In genomic region chr1:24901278-24901677, GRCm38 (mm10) we compare ENCODE assay signal across 9 mouse cellular contexts.
DNase-seq lines count a peak whose midpoint lies in the region; ATAC-seq and TF ChIP-seq lines count a peak whose summit lies in the region.
"Had no signal": no experiment of that assay in that cellular context is flagged by ENCODE, and none has a peak within 500 bp of the region (broad histone marks: within the 10 kb centered on the region; RNA-seq: fewer than 3 reads in every experiment).

No protein-coding gene starts in this region.

- H3K9ac ChIP-seq in midbrain, embryonic 11.5 days (ENCODE audit: low read length): no peak overlapping the region
- no peak overlapping the region for H3K9ac ChIP-seq in midbrain, embryonic 16.5 days (ENCODE audit: low read depth, low read length)
- no peak overlapping the region for H3K9ac ChIP-seq in kidney, postnatal 0 days (ENCODE audit: low read depth, low read length)
- H3K9ac ChIP-seq in limb, embryonic 11.5 days (ENCODE audit: low read length): no peak overlapping the region
- H3K9ac ChIP-seq: lung, embryonic 15.5 days had no signal

- H3K36me3 ChIP-seq in midbrain, embryonic 11.5 days (ENCODE audit: control insufficient read depth, insufficient read depth, low read length): no peaks in the 10 kb centered on the region
- H3K36me3 ChIP-seq in midbrain, embryonic 16.5 days (ENCODE audit: control insufficient read depth, insufficient read depth, low read length): no peaks in the 10 kb centered on the region
- no peaks in the 10 kb centered on the region for H3K36me3 ChIP-seq in kidney, postnatal 0 days (ENCODE audit: insufficient read depth, low read length)
- H3K36me3 ChIP-seq in limb, embryonic 11.5 days (ENCODE audit: control insufficient read depth, insufficient read depth, low read length): no peaks in the 10 kb centered on the region
- H3K36me3 ChIP-seq in small intestine, adult 2 months (ENCODE audit: control insufficient read depth, insufficient read depth, low read length): no peaks in the 10 kb centered on the region
- no peaks in the 10 kb centered on the region for H3K36me3 ChIP-seq in heart, embryonic 10.5 days
- H3K36me3 ChIP-seq: lung, embryonic 15.5 days had no signal

- no peak overlapping the region for H3K4me3 ChIP-seq in midbrain, embryonic 11.5 days (ENCODE audit: low read depth, low read length)
- no peak overlapping the region for H3K4me3 ChIP-seq in midbrain, embryonic 16.5 days (ENCODE audit: low read depth, low read length)
- no peak overlapping the region for H3K4me3 ChIP-seq in kidney, postnatal 0 days (replicated peaks; ENCODE audit: low read depth, low read length)
- H3K4me3 ChIP-seq in limb, embryonic 11.5 days (ENCODE audit: low read depth, low read length): no peak overlapping the region
- H3K4me3 ChIP-seq in small intestine, adult 2 months (ENCODE audit: low read depth, low read length): no peak overlapping the region
- no peak overlapping the region for H3K4me3 ChIP-seq in heart, embryonic 10.5 days
- H3K4me3 ChIP-seq: lung, embryonic 15.5 days had no signal

- WGBS in midbrain, embryonic 11.5 days: 32% methylated on average over 2 of the region's 2 CpGs
- 40% methylated on average over 2 of the region's 2 CpGs for WGBS in midbrain, embryonic 16.5 days
- 40% methylated on average over 2 of the region's 2 CpGs for WGBS in kidney, postnatal 0 days
- WGBS in limb, embryonic 11.5 days: 39% methylated on average over 2 of the region's 2 CpGs
- WGBS in small intestine, adult 2 months: 37% methylated on average over 2 of the region's 2 CpGs
- WGBS in heart, embryonic 10.5 days: 25% methylated on average over 2 of the region's 2 CpGs

- peak; percentile 52; the same call in 1 of the 2 replicates for ATAC-seq in midbrain, embryonic 11.5 days (ENCODE audit: low FRiP score)
- ATAC-seq in midbrain, embryonic 16.5 days: no peak
- ATAC-seq in kidney, postnatal 0 days (replicated peaks; ENCODE audit: low FRiP score, low read depth): no peak
- ATAC-seq in limb, embryonic 11.5 days (ENCODE audit: insufficient number of reproducible peaks, low FRiP score, low TSS enrichment, low read depth): no peak

- no peaks in the 10 kb centered on the region for H3K9me3 ChIP-seq in midbrain, embryonic 11.5 days (ENCODE audit: control insufficient read depth, low read length)
- no peaks in the 10 kb centered on the region for H3K9me3 ChIP-seq in midbrain, embryonic 16.5 days (replicated peaks; ENCODE audit: control insufficient read depth, low read length, poor library complexity, severe bottlenecking)
- no peaks in the 10 kb centered on the region for H3K9me3 ChIP-seq in kidney, postnatal 0 days (replicated peaks; ENCODE audit: low read length)
- H3K9me3 ChIP-seq in limb, embryonic 11.5 days (ENCODE audit: control insufficient read depth, low read length): no peaks in the 10 kb centered on the region
- no peaks in the 10 kb centered on the region for H3K9me3 ChIP-seq in heart, embryonic 10.5 days
- H3K9me3 ChIP-seq: lung, embryonic 15.5 days had no signal

- H3K27ac ChIP-seq in midbrain, embryonic 11.5 days (ENCODE audit: low read depth, low read length): no peak overlapping the region
- H3K27ac ChIP-seq in midbrain, embryonic 16.5 days (ENCODE audit: low read length): no peak overlapping the region
- no peak overlapping the region for H3K27ac ChIP-seq in kidney, postnatal 0 days
- H3K27ac ChIP-seq in limb, embryonic 11.5 days (replicated peaks; ENCODE audit: low read depth, low read length): no peak overlapping the region
- no peak overlapping the region for H3K27ac ChIP-seq in small intestine, adult 2 months (ENCODE audit: insufficient read depth, low read depth, low read length)
- H3K27ac ChIP-seq in heart, embryonic 10.5 days: no peak overlapping the region
- H3K27ac ChIP-seq: lung, embryonic 15.5 days had no signal

- TF ChIP-seq CTCF in kidney, postnatal 0 days (IDR thresholded peaks at IDR 0.05; ENCODE audit: low read depth): peak; percentile 67
- peak; percentile 8; the same call in 1 of the 2 replicates for TF ChIP-seq CTCF in small intestine, adult 2 months (IDR thresholded peaks at IDR 0.05; ENCODE audit: extremely low read depth, insufficient read length, insufficient replicate concordance, low read depth, low read length)

- H3K27me3 ChIP-seq in midbrain, embryonic 11.5 days (ENCODE audit: control insufficient read depth, insufficient read depth, low read length): no peaks in the 10 kb centered on the region
- no peaks in the 10 kb centered on the region for H3K27me3 ChIP-seq in midbrain, embryonic 16.5 days (ENCODE audit: control insufficient read depth, insufficient read depth, low read depth, low read length)
- no peaks in the 10 kb centered on the region for H3K27me3 ChIP-seq in kidney, postnatal 0 days (ENCODE audit: insufficient read depth, low read length)
- H3K27me3 ChIP-seq in limb, embryonic 11.5 days (ENCODE audit: control insufficient read depth, insufficient read depth, low read length): no peaks in the 10 kb centered on the region
- no peaks in the 10 kb centered on the region for H3K27me3 ChIP-seq in small intestine, adult 2 months (ENCODE audit: control insufficient read depth, insufficient read depth, low read length)
- H3K27me3 ChIP-seq in heart, embryonic 10.5 days (ENCODE audit: insufficient read depth, poor library complexity, severe bottlenecking): no peaks in the 10 kb centered on the region
- H3K27me3 ChIP-seq: lung, embryonic 15.5 days had no signal

- peak; percentile 90 for DNase-seq in midbrain, embryonic 11.5 days (ENCODE audit: low spot score, missing footprints)
- DNase-seq in adrenal gland, adult 2 months: peak; percentile 29
- peak; percentile 72 for DNase-seq in embryo, embryonic 11 days
- DNase-seq in kidney, postnatal 0 days (ENCODE audit: low spot score): peak; percentile 33
- DNase-seq in limb, embryonic 11.5 days (ENCODE audit: low spot score): peak; percentile 68
- DNase-seq in heart, embryonic 10.5 days (ENCODE audit: low spot score): no peak

- H3K4me2 ChIP-seq in midbrain, embryonic 11.5 days: no peak overlapping the region
- H3K4me2 ChIP-seq in midbrain, embryonic 16.5 days (ENCODE audit: low read length): no peak overlapping the region
- H3K4me2 ChIP-seq in kidney, postnatal 0 days (ENCODE audit: low read length): no peak overlapping the region
- H3K4me2 ChIP-seq in limb, embryonic 11.5 days (ENCODE audit: low read depth, severe bottlenecking): no peak overlapping the region
- H3K4me2 ChIP-seq: lung, embryonic 15.5 days had no signal

- TF ChIP-seq POLR2A in small intestine, adult 2 months (IDR thresholded peaks at IDR 0.05; ENCODE audit: low read depth, low read length): no peak

- no peaks in the 10 kb centered on the region for H3K4me1 ChIP-seq in midbrain, embryonic 11.5 days (ENCODE audit: control insufficient read depth, insufficient read depth, low read length)
- H3K4me1 ChIP-seq in midbrain, embryonic 16.5 days (ENCODE audit: control insufficient read depth, insufficient read depth, low read length): no peaks in the 10 kb centered on the region
- no peaks in the 10 kb centered on the region for H3K4me1 ChIP-seq in kidney, postnatal 0 days (replicated peaks; ENCODE audit: insufficient read depth, low read length)
- H3K4me1 ChIP-seq in limb, embryonic 11.5 days (ENCODE audit: control insufficient read depth, insufficient read depth, low read length): no peaks in the 10 kb centered on the region
- no peaks in the 10 kb centered on the region for H3K4me1 ChIP-seq in small intestine, adult 2 months (ENCODE audit: control insufficient read depth, insufficient read depth, insufficient read length, low read length)
- no peaks in the 10 kb centered on the region for H3K4me1 ChIP-seq in heart, embryonic 10.5 days
- H3K4me1 ChIP-seq: lung, embryonic 15.5 days had no signal
